Mouse (Mus musculus) liver, embryonic 14.5 days (tissue): ENCODE measurements around the gene March6. TPM values are rescaled to one million over a fixed set of nuclear protein-coding genes. Genes with fewer than 3 reads are reported as not detected.

Experiments used
- ATAC-seq: fragments of 200-750 bp; cut with Nextera tagmentation; 2 replicates; pipeline ENCODE4 v1.8.0; 2017; ENCODE audit warnings: moderate number of reproducible peaks, mild to moderate bottlenecking, moderate library complexity; ENCODE audit not compliant: insufficient read depth
- DNase-seq, 3 experiments: peaks; one replicate each; pipeline ENCODE4 v3.0.0-alpha.2; 2012 to 2013; ENCODE audit warnings: low read depth in 3 of 3, low spot score in 3 of 3
- H3K27ac ChIP-seq: fragments of 300-500 bp; sonication (generic); 2 replicates; pipeline ENCODE4 v1.5.1; 2014; ENCODE audit warnings: moderate library complexity, mild to moderate bottlenecking, control low read depth, inconsistent platforms
- H3K27me3 ChIP-seq: fragments of 300-500 bp; sonication (generic); 2 replicates; pipeline ENCODE4 v1.6.1; 2014; ENCODE audit warnings: mild to moderate bottlenecking, low read length, moderate library complexity; ENCODE audit not compliant: control insufficient read depth, insufficient read depth
- H3K36me3 ChIP-seq: fragments of 300-500 bp; sonication (generic); replicated peaks from 2 replicates; pipeline ENCODE4 v1.6.1; 2014; ENCODE audit warnings: low read depth; ENCODE audit not compliant: control insufficient read depth, insufficient read depth
- H3K4me1 ChIP-seq, 2 experiments: fragments of 200-500 bp in 1 of 2; fragments of 300-500 bp in 1 of 2; sonication (generic) in 1 of 2; replicated peaks; 2 replicates each; pipeline ENCODE4 v1.6.1; 2012 to 2014; ENCODE audit warnings: antibody characterized with exemption in 1 of 2, inconsistent platforms in 1 of 2, low read length in 1 of 2; ENCODE audit not compliant: control insufficient read depth in 2 of 2, insufficient read depth in 2 of 2
- H3K4me2 ChIP-seq: fragments of 300-500 bp; sonication (generic); 2 replicates; pipeline ENCODE4 v1.6.1; 2014; ENCODE audit warnings: low read depth, mild to moderate bottlenecking, control low read depth, moderate library complexity
- H3K4me3 ChIP-seq, 2 experiments: fragments of 200-500 bp in 1 of 2; fragments of 300-500 bp in 1 of 2; sonication (generic) in 1 of 2; 2 replicates each; pipeline ENCODE4 v1.5.1; 2012 to 2014; ENCODE audit warnings: low read depth in 2 of 2, low read length in 2 of 2, mild to moderate bottlenecking in 2 of 2, control low read depth in 1 of 2, inconsistent platforms in 1 of 2, moderate library complexity in 1 of 2; ENCODE audit not compliant: insufficient read depth in 1 of 2
- H3K9ac ChIP-seq: fragments of 300-500 bp; sonication (generic); replicated peaks from 2 replicates; pipeline ENCODE4 v1.6.1; 2014; ENCODE audit warnings: mild to moderate bottlenecking, control low read depth, moderate library complexity
- H3K9me3 ChIP-seq: fragments of 300-500 bp; sonication (generic); 2 replicates; pipeline ENCODE4 v1.6.1; 2016; ENCODE audit warnings: low read length, mixed read lengths; ENCODE audit not compliant: control insufficient read depth
- CTCF ChIP-seq: IDR thresholded peaks from 2 replicates; pipeline ENCODE4 v1.5.1; 2016; ENCODE audit warnings: antibody characterized with exemption, low read depth, control low read depth
- EP300 ChIP-seq: IDR thresholded peaks from 2 replicates; pipeline ENCODE4 v1.6.1; 2016; ENCODE audit warnings: antibody characterized with exemption, low read depth
- WGBS: fragments of 180-500 bp; shearing (Covaris S2); extraction: QIAGEN DNeasy Blood & Tissue Kit; methylation state at CpG from one replicate; pipeline ENCODE4 v1.1.7; 2014; ENCODE audit not compliant: insufficient replicate concordance; 5-methylcytosine and 5-hydroxymethylcytosine counted together
- polyA plus RNA-seq, 2 experiments: library from polyadenylated mRNA; depleted of rRNA in 1 of 2; stranded (reverse) in 1 of 2; unstranded in 1 of 2; fragments of >200 nt; fragmentation: Nextera tagmentation in 1 of 2; extraction: Ambion mirVana in 1 of 2; gene quantifications; 2 replicates each; pipeline versions ENCODE4 v1.2.1 to v1.2.3; 2012 to 2014

Gene March6
- polyA plus RNA-seq, 2 experiments = 9.0 to 12.7 TPM

GRCm38 (mm10) chr15:31511795-31512194 lies 19.1 kb downstream of the March6 start:
- DNase-seq (no peak), ATAC-seq (peak; percentile 54; the same call in 1 of the 2 replicates)
- TF ChIP-seq EP300 (no peak), CTCF (no peak)
- Histone ChIP-seq H3K36me3 (no peaks in the 10 kb centered on the region), H3K27me3 (no peaks in the 10 kb centered on the region), H3K4me3 (no peak overlapping the region), H3K9ac (peak overlapping the region; percentile 9; the same call in 1 of the 2 replicates), H3K4me2 (peak overlapping the region; percentile 28), H3K27ac (no peak overlapping the region), H3K4me1 (peaks cover 20 to 23% of the 10 kb centered on the region in 2 experiments), H3K9me3 (no peaks in the 10 kb centered on the region)
- 58% methylated on average over 1 of the region's 1 CpGs for WGBS

GRCm38 (mm10) chr15:31511406-31511771 lies 19.5 kb downstream of the March6 start:
- Histone ChIP-seq H3K27me3 (no peaks in the 10 kb centered on the region), H3K36me3 (no peaks in the 10 kb centered on the region), H3K4me1 (peaks cover 20 to 23% of the 10 kb centered on the region in 2 experiments), H3K4me3 (no peak overlapping the region), H3K4me2 (peak overlapping the region; percentile 28), H3K9me3 (no peaks in the 10 kb centered on the region), H3K9ac (peak overlapping the region; percentile 9; the same call in 1 of the 2 replicates), H3K27ac (no peak overlapping the region; the same call in 1 of the 2 replicates)
- TF ChIP-seq EP300 = peak; percentile 78
- no peak for TF ChIP-seq CTCF
- peak; percentile 83 for ATAC-seq
- no peak for DNase-seq

- ATAC-seq (peak; percentile 54), DNase-seq (no peak)
Measured at GRCm38 (mm10) chr15:31510477-31511405, 20.1 kb downstream of the March6 start.

GRCm38 (mm10) chr15:31505082-31505481 lies 25.8 kb downstream of the March6 start:
- H3K4me1 ChIP-seq = peaks cover 6 to 8% of the 10 kb centered on the region in 2 experiments
- no peak overlapping the region for H3K4me2 ChIP-seq
- no peak for ATAC-seq
- DNase-seq = no peak
- 62% methylated on average over 2 of the region's 2 CpGs for WGBS
- TF ChIP-seq EP300 (no peak), CTCF (no peak)
- no peak overlapping the region for H3K27ac ChIP-seq
- no peaks in the 10 kb centered on the region for H3K9me3 ChIP-seq
- H3K27me3 ChIP-seq = no peaks in the 10 kb centered on the region
- H3K4me3 ChIP-seq = no peak overlapping the region
- H3K9ac ChIP-seq = no peak overlapping the region
- peaks cover 11% of the 10 kb centered on the region for H3K36me3 ChIP-seq

More at GRCm38 (mm10) chr15:31510477-31511405, 20.1 kb downstream of the March6 start:
- Histone ChIP-seq H3K27me3 (no peaks in the 10 kb centered on the region), H3K9ac (no peak overlapping the region), H3K9me3 (no peaks in the 10 kb centered on the region), H3K4me3 (no peak overlapping the region), H3K4me1 (peaks cover 20 to 23% of the 10 kb centered on the region in 2 experiments), H3K36me3 (no peaks in the 10 kb centered on the region), H3K4me2 (no peak overlapping the region; the same call in 1 of the 2 replicates), H3K27ac (no peak overlapping the region; the same call in 1 of the 2 replicates)
- 66% methylated on average over 7 of the region's 7 CpGs for WGBS
- TF ChIP-seq CTCF (no peak), EP300 (no peak)

- peaks cover 12% of the 10 kb centered on the region for H3K36me3 ChIP-seq
- no peak overlapping the region for H3K9ac ChIP-seq
- TF ChIP-seq CTCF (no peak), EP300 (0 out of 2 replicates have a peak, but pooled peaks have one; percentile 35)
- 54% methylated on average over 3 of the region's 3 CpGs for WGBS
- H3K27ac ChIP-seq = peak overlapping the region; percentile 19; the same call in 1 of the 2 replicates
- DNase-seq (peak in 2 of 3 experiments; percentile 14 to 20), ATAC-seq (peak; percentile 39; the same call in 1 of the 2 replicates)
- H3K4me3 ChIP-seq = no peak overlapping the region
- H3K9me3 ChIP-seq = no peaks in the 10 kb centered on the region
- H3K4me2 ChIP-seq = peak overlapping the region; percentile 33
- no peaks in the 10 kb centered on the region for H3K27me3 ChIP-seq
- peaks cover 6 to 8% of the 10 kb centered on the region in 2 experiments for H3K4me1 ChIP-seq
Measured at GRCm38 (mm10) chr15:31503447-31503846, 27.4 kb downstream of the March6 start.
